Mouse (Mus musculus) ES-Bruce4 (cell line): Measurements from ENCODE around the gene Cutc. TPM values are rescaled to one million over a fixed set of nuclear protein-coding genes. Genes with fewer than 3 reads are reported as not detected.

Source experiments
- H3K27ac ChIP-seq: 2 replicates; pipeline ENCODE4 v1.5.1; 2012; ENCODE audit warnings: low read length, inconsistent platforms; ENCODE audit not compliant: insufficient read depth
- H3K27me3 ChIP-seq: 2 replicates; pipeline ENCODE4 v1.6.1; 2012; ENCODE audit warnings: mild to moderate bottlenecking, low read length, inconsistent platforms; ENCODE audit not compliant: control insufficient read depth, poor library complexity, insufficient read depth, severe bottlenecking
- H3K36me3 ChIP-seq: 2 replicates; pipeline ENCODE4 v1.6.1; 2012; ENCODE audit warnings: inconsistent platforms, mild to moderate bottlenecking, low read length, moderate library complexity; ENCODE audit not compliant: control insufficient read depth, poor library complexity, insufficient read depth, severe bottlenecking
- H3K4me1 ChIP-seq: one replicate; pipeline ENCODE4 v1.8.1; 2011; ENCODE audit warnings: low read length; ENCODE audit not compliant: control insufficient read depth, insufficient read depth
- H3K4me3 ChIP-seq: 2 replicates; pipeline ENCODE4 v1.5.1; 2011; ENCODE audit warnings: low read depth, mild to moderate bottlenecking, low read length
- H3K9ac ChIP-seq: 2 replicates; pipeline ENCODE4 v1.6.1; 2012; ENCODE audit warnings: low read depth, mild to moderate bottlenecking, inconsistent platforms; ENCODE audit not compliant: poor library complexity, severe bottlenecking
- H3K9me3 ChIP-seq: replicated peaks from 2 replicates; pipeline ENCODE4 v1.6.1; 2012; ENCODE audit warnings: mild to moderate bottlenecking, low read length, inconsistent platforms; ENCODE audit not compliant: control insufficient read depth, poor library complexity, insufficient read depth, severe bottlenecking
- CTCF ChIP-seq: IDR thresholded peaks from one replicate; pipeline ENCODE4 v1.8.1; 2011; ENCODE audit warnings: low read depth, low read length
- EP300 ChIP-seq: IDR thresholded peaks from 2 replicates; pipeline ENCODE4 v1.6.1; 2011; ENCODE audit warnings: low read depth, low read length; ENCODE audit not compliant: insufficient read depth
- POLR2A ChIP-seq: IDR thresholded peaks from one replicate; pipeline ENCODE4 v1.8.1; 2011; ENCODE audit warnings: low read length; ENCODE audit not compliant: insufficient read depth
- polyA plus RNA-seq: library from polyadenylated mRNA; stranded (reverse); fragments of >200 nt; gene quantifications from 2 replicates; pipeline ENCODE4 v1.2.4, GENCODE M21; 2011; ENCODE audit warnings: low read depth; ENCODE audit not compliant: missing spikeins, insufficient read depth, insufficient read length

Cutc gene
- polyA plus RNA-seq, 1 experiment: 8.0 TPM

GRCm38 (mm10) chr19:43793951-43794350 is 41.2 kb downstream of the Cutc start:
- Histone ChIP-seq H3K4me1 (no peaks in the 10 kb centered on the region), H3K27me3 (no peaks in the 10 kb centered on the region; the same call in 1 of the 2 replicates), H3K9ac (no peak overlapping the region), H3K4me3 (no peak overlapping the region), H3K36me3 (no peaks in the 10 kb centered on the region), H3K9me3 (no peaks in the 10 kb centered on the region), H3K27ac (no peak overlapping the region)
- TF ChIP-seq CTCF (no peak), POLR2A (no peak), EP300 (no peak)

GRCm38 (mm10) chr19:43795511-43795910 is 42.7 kb downstream of the Cutc start:
- Histone ChIP-seq H3K27ac (no peak overlapping the region), H3K27me3 (no peaks in the 10 kb centered on the region; the same call in 1 of the 2 replicates), H3K9ac (no peak overlapping the region), H3K4me1 (no peaks in the 10 kb centered on the region), H3K9me3 (no peaks in the 10 kb centered on the region), H3K4me3 (no peak overlapping the region), H3K36me3 (no peaks in the 10 kb centered on the region)
- TF ChIP-seq POLR2A: no peak
- no peak for TF ChIP-seq EP300
- TF ChIP-seq CTCF: no peak

GRCm38 (mm10) chr19:43797216-43797615 is 44.4 kb downstream of the Cutc start:
- H3K9ac ChIP-seq: no peak overlapping the region

GRCm38 (mm10) chr19:43801427-43802051 is 48.7 kb downstream of the Cutc start:
- Histone ChIP-seq H3K9ac (no peak overlapping the region), H3K4me3 (no peak overlapping the region), H3K27ac (no peak overlapping the region), H3K36me3 (no peaks in the 10 kb centered on the region), H3K27me3 (no peaks in the 10 kb centered on the region), H3K9me3 (no peaks in the 10 kb centered on the region), H3K4me1 (peaks cover 2% of the 10 kb centered on the region)
- no peak for TF ChIP-seq POLR2A
- TF ChIP-seq EP300: no peak
- no peak for TF ChIP-seq CTCF

More at GRCm38 (mm10) chr19:43797216-43797615, 44.4 kb downstream of the Cutc start:
- TF ChIP-seq EP300: no peak
- no peak for TF ChIP-seq POLR2A
- no peak for TF ChIP-seq CTCF
- Histone ChIP-seq H3K27ac (no peak overlapping the region), H3K4me1 (no peaks in the 10 kb centered on the region), H3K36me3 (no peaks in the 10 kb centered on the region), H3K9me3 (no peaks in the 10 kb centered on the region), H3K27me3 (no peaks in the 10 kb centered on the region; the same call in 1 of the 2 replicates), H3K4me3 (no peak overlapping the region)

- Histone ChIP-seq H3K27me3 (no peaks in the 10 kb centered on the region; the same call in 1 of the 2 replicates), H3K36me3 (no peaks in the 10 kb centered on the region), H3K9ac (no peak overlapping the region), H3K4me1 (peaks cover 5% of the 10 kb centered on the region), H3K27ac (peak overlapping the region; percentile 11; the same call in 1 of the 2 replicates), H3K9me3 (no peaks in the 10 kb centered on the region), H3K4me3 (no peak overlapping the region)
- TF ChIP-seq POLR2A: no peak
- TF ChIP-seq CTCF: no peak
- no peak for TF ChIP-seq EP300
Observed at GRCm38 (mm10) chr19:43803866-43804265, 51.1 kb downstream of the Cutc start.

GRCm38 (mm10) chr19:43809331-43809730 is 56.5 kb downstream of the Cutc start:
- Histone ChIP-seq H3K36me3 (no peaks in the 10 kb centered on the region), H3K9me3 (no peaks in the 10 kb centered on the region), H3K4me3 (no peak overlapping the region), H3K4me1 (peaks cover 6% of the 10 kb centered on the region), H3K27me3 (no peaks in the 10 kb centered on the region; the same call in 1 of the 2 replicates), H3K9ac (no peak overlapping the region), H3K27ac (no peak overlapping the region)
- TF ChIP-seq CTCF: no peak
- no peak for TF ChIP-seq POLR2A
- TF ChIP-seq EP300: no peak
